Mouse (Mus musculus): ENCODE measurements around the gene Olfr137. TPM values are rescaled to one million over a fixed set of nuclear protein-coding genes. Genes with fewer than 3 reads are reported as not detected.

The Olfr137 gene
- not detected in 2 replicates for total RNA-seq (2023)

GRCm38 (mm10) chr17:38307470-38307869 lies at the start of gene Olfr137:
Gene Olfr137 (minus strand): TSS chr17:38307570.

GRCm38 (mm10) chr17:38329531-38329930 lies 22.2 kb upstream of the Olfr137 start, which contains the start of gene Olfr136:
Gene Olfr136 (plus strand): TSS chr17:38329831.

GRCm38 (mm10) chr17:38260735-38261134 lies 46.6 kb downstream of the Olfr137 start, which contains the start of gene Olfr138:
Gene Olfr138 (plus strand): TSS chr17:38261035.

Other genes with a start within 250 kb of the Olfr137 start
- gene Olfr129, start 247.5 kb downstream of the Olfr137 start, total RNA-seq (2023), result not detected in 2 replicates
- not detected in 2 replicates for gene Olfr130, start 243.6 kb downstream of the Olfr137 start, total RNA-seq (2023)
- not detected in 2 replicates for gene Olfr131, start 218.9 kb downstream of the Olfr137 start, total RNA-seq (2023)
- not detected in 2 replicates for gene Olfr132, start 173.0 kb downstream of the Olfr137 start, total RNA-seq (2023)
- not detected in 2 replicates for gene Olfr133, start 162.3 kb downstream of the Olfr137 start, total RNA-seq (2023)
- gene Olfr134, start 136.2 kb downstream of the Olfr137 start, total RNA-seq (2023), result not detected in 2 replicates
- not detected in 2 replicates for gene Olfr135, start 103.2 kb downstream of the Olfr137 start, total RNA-seq (2023)
- gene Olfr138, start 46.5 kb downstream of the Olfr137 start, total RNA-seq (2023), result not detected in 2 replicates
- not detected in 2 replicates for gene Olfr136, start 22.3 kb upstream of the Olfr137 start, total RNA-seq (2023)
- not detected in 2 replicates for gene Esp36, start 112.6 kb upstream of the Olfr137 start, total RNA-seq (2023)
- gene Esp34, start 246.6 kb upstream of the Olfr137 start, total RNA-seq (2023), result not detected in 2 replicates